Mouse (Mus musculus): ENCODE data around the gene Trpc6. TPM values are rescaled to one million over a fixed set of nuclear protein-coding genes. Genes with fewer than 3 reads are reported as not detected.

Gene Trpc6
- total RNA-seq (2014; fragmentation: Nextera tagmentation): not detected in 2 replicates
- not detected in 2 replicates for total RNA-seq (2017)
- polyA plus RNA-seq (2012): not detected in 2 replicates

- TF ChIP-seq GATA2 (IDR thresholded peaks at IDR 0.05; ENCODE audit: borderline replicate concordance, low read depth, low read length) (no peak), TAL1 (conservative IDR thresholded peaks at IDR 0.05; ENCODE audit: low read depth, low read length) (no peak), CTCF (IDR thresholded peaks at IDR 0.05; ENCODE audit: low read depth, low read length) (no peak)
- ATAC-seq (ENCODE audit: extremely low read depth, insufficient number of reproducible peaks, low FRiP score, poor library complexity, severe bottlenecking) (no peak), DNase-seq (ENCODE audit: low spot score) (no peak)
- Histone ChIP-seq H3K9me3 (replicated peaks) (no peaks in the 10 kb centered on the region), H3K4me1 (ENCODE audit: insufficient read depth, low read depth, low read length) (no peaks in the 10 kb centered on the region), H3K4me3 (ENCODE audit: low read depth, low read length) (no peak within 1 kb of the TSS), H3K36me3 (replicated peaks) (no peaks in the 10 kb centered on the region), H3K27me3 (ENCODE audit: insufficient read depth, low read length) (peaks cover 4% of the 10 kb centered on the region; the same call in 1 of the 2 replicates)
Observed at GRCm38 (mm10) chr9:8544041-8544794, at the start of gene Trpc6. Trpc6 (plus strand) TSS chr9:8544142.

- no peaks in the 10 kb centered on the region for H3K36me3 ChIP-seq (replicated peaks)
- ATAC-seq (ENCODE audit: extremely low read depth, insufficient number of reproducible peaks, low FRiP score, poor library complexity, severe bottlenecking) (no peak), DNase-seq (ENCODE audit: low spot score) (no peak)
- H3K27me3 ChIP-seq (ENCODE audit: insufficient read depth, low read length): no peaks in the 10 kb centered on the region
- H3K4me3 ChIP-seq (ENCODE audit: low read depth, low read length): no peak overlapping the region
- no peaks in the 10 kb centered on the region for H3K9me3 ChIP-seq (replicated peaks)
- no peaks in the 10 kb centered on the region for H3K4me1 ChIP-seq (ENCODE audit: insufficient read depth, low read depth, low read length)
- TF ChIP-seq GATA1 (IDR thresholded peaks at IDR 0.05; ENCODE audit: borderline replicate concordance, low read length): no peak
- no peak for TF ChIP-seq CTCF (IDR thresholded peaks at IDR 0.05; ENCODE audit: low read depth, low read length)
Observed at GRCm38 (mm10) chr9:8520911-8521310, 23.0 kb upstream of the Trpc6 start.

GRCm38 (mm10) chr9:8533670-8534069 lies 10.3 kb upstream of the Trpc6 start:
- Histone ChIP-seq H3K36me3 (replicated peaks) (no peaks in the 10 kb centered on the region), H3K4me1 (ENCODE audit: insufficient read depth, low read depth, low read length) (no peaks in the 10 kb centered on the region), H3K9me3 (replicated peaks) (no peaks in the 10 kb centered on the region), H3K27me3 (ENCODE audit: insufficient read depth, low read length) (no peaks in the 10 kb centered on the region), H3K4me3 (ENCODE audit: low read depth, low read length) (no peak overlapping the region)
- ATAC-seq (ENCODE audit: extremely low read depth, insufficient number of reproducible peaks, low FRiP score, poor library complexity, severe bottlenecking): no peak
- no peak for DNase-seq (ENCODE audit: low spot score)
- TF ChIP-seq CTCF (IDR thresholded peaks at IDR 0.05; ENCODE audit: low read depth, low read length) (no peak), TAL1 (conservative IDR thresholded peaks at IDR 0.05; ENCODE audit: low read depth, low read length) (no peak), POLR2AphosphoS5 (IDR thresholded peaks at IDR 0.05; ENCODE audit: insufficient replicate concordance, low read depth, low read length) (no peak), GATA1 (IDR thresholded peaks at IDR 0.05; ENCODE audit: borderline replicate concordance, low read length) (no peak), GATA2 (IDR thresholded peaks at IDR 0.05; ENCODE audit: borderline replicate concordance, low read depth, low read length) (no peak)

GRCm38 (mm10) chr9:8545236-8545635 lies 1.3 kb downstream of the Trpc6 start:
- Histone ChIP-seq H3K9me3 (replicated peaks) (no peaks in the 10 kb centered on the region), H3K27me3 (ENCODE audit: insufficient read depth, low read length) (peaks cover 4% of the 10 kb centered on the region; the same call in 1 of the 2 replicates), H3K4me3 (ENCODE audit: low read depth, low read length) (no peak overlapping the region), H3K4me1 (ENCODE audit: insufficient read depth, low read depth, low read length) (no peaks in the 10 kb centered on the region), H3K36me3 (replicated peaks) (no peaks in the 10 kb centered on the region)
- no peak for ATAC-seq (ENCODE audit: extremely low read depth, insufficient number of reproducible peaks, low FRiP score, poor library complexity, severe bottlenecking)
- DNase-seq (ENCODE audit: low spot score): no peak
- TF ChIP-seq GATA2 (IDR thresholded peaks at IDR 0.05; ENCODE audit: borderline replicate concordance, low read depth, low read length) (no peak), TAL1 (conservative IDR thresholded peaks at IDR 0.05; ENCODE audit: low read depth, low read length) (no peak), CTCF (IDR thresholded peaks at IDR 0.05; ENCODE audit: low read depth, low read length) (no peak), GATA1 (IDR thresholded peaks at IDR 0.05; ENCODE audit: borderline replicate concordance, low read length) (no peak), POLR2AphosphoS5 (IDR thresholded peaks at IDR 0.05; ENCODE audit: insufficient replicate concordance, low read depth, low read length) (no peak)

- Histone ChIP-seq H3K36me3 (replicated peaks) (no peaks in the 10 kb centered on the region), H3K4me3 (ENCODE audit: low read depth, low read length) (no peak overlapping the region), H3K27me3 (ENCODE audit: insufficient read depth, low read length) (no peaks in the 10 kb centered on the region), H3K9me3 (replicated peaks) (no peaks in the 10 kb centered on the region), H3K4me1 (ENCODE audit: insufficient read depth, low read depth, low read length) (no peaks in the 10 kb centered on the region)
- ATAC-seq (ENCODE audit: extremely low read depth, insufficient number of reproducible peaks, low FRiP score, poor library complexity, severe bottlenecking) (no peak), DNase-seq (ENCODE audit: low spot score) (no peak)
- TF ChIP-seq TAL1 (conservative IDR thresholded peaks at IDR 0.05; ENCODE audit: low read depth, low read length): no peak
- no peak for TF ChIP-seq CTCF (IDR thresholded peaks at IDR 0.05; ENCODE audit: low read depth, low read length)
- no peak for TF ChIP-seq GATA1 (IDR thresholded peaks at IDR 0.05; ENCODE audit: borderline replicate concordance, low read length)
- no peak for TF ChIP-seq POLR2AphosphoS5 (IDR thresholded peaks at IDR 0.05; ENCODE audit: insufficient replicate concordance, low read depth, low read length)
- no peak for TF ChIP-seq GATA2 (IDR thresholded peaks at IDR 0.05; ENCODE audit: borderline replicate concordance, low read depth, low read length)
Observed at GRCm38 (mm10) chr9:8558574-8558973, 14.6 kb downstream of the Trpc6 start.

GRCm38 (mm10) chr9:8592618-8593017 lies 48.7 kb downstream of the Trpc6 start:
- TF ChIP-seq GATA1 (IDR thresholded peaks at IDR 0.05; ENCODE audit: borderline replicate concordance, low read length): no peak
- no peak for TF ChIP-seq CTCF (IDR thresholded peaks at IDR 0.05; ENCODE audit: low read depth, low read length)
- no peak for TF ChIP-seq POLR2AphosphoS5 (IDR thresholded peaks at IDR 0.05; ENCODE audit: insufficient replicate concordance, low read depth, low read length)
- no peak for TF ChIP-seq TAL1 (conservative IDR thresholded peaks at IDR 0.05; ENCODE audit: low read depth, low read length)
- TF ChIP-seq GATA2 (IDR thresholded peaks at IDR 0.05; ENCODE audit: borderline replicate concordance, low read depth, low read length): no peak
- DNase-seq (ENCODE audit: low spot score) (no peak), ATAC-seq (ENCODE audit: extremely low read depth, insufficient number of reproducible peaks, low FRiP score, poor library complexity, severe bottlenecking) (no peak)

More at GRCm38 (mm10) chr9:8592618-8593017, 48.7 kb downstream of the Trpc6 start:
- no peaks in the 10 kb centered on the region for H3K4me1 ChIP-seq (ENCODE audit: insufficient read depth, low read depth, low read length)
- H3K9me3 ChIP-seq (replicated peaks): no peaks in the 10 kb centered on the region
- H3K36me3 ChIP-seq (replicated peaks): no peaks in the 10 kb centered on the region
- no peaks in the 10 kb centered on the region for H3K27me3 ChIP-seq (ENCODE audit: insufficient read depth, low read length)
- H3K4me3 ChIP-seq (ENCODE audit: low read depth, low read length): no peak overlapping the region
